Mouse (Mus musculus) Muller cell, postnatal 12 days (primary cell): Measurements from ENCODE around the gene Epha10.

ENCODE experiments used
- DNase-seq: peaks from one replicate; pipeline ENCODE4 v3.0.0-alpha.2; 2015; ENCODE audit errors: inconsistent ontology term

Epha10 gene

DNA sequence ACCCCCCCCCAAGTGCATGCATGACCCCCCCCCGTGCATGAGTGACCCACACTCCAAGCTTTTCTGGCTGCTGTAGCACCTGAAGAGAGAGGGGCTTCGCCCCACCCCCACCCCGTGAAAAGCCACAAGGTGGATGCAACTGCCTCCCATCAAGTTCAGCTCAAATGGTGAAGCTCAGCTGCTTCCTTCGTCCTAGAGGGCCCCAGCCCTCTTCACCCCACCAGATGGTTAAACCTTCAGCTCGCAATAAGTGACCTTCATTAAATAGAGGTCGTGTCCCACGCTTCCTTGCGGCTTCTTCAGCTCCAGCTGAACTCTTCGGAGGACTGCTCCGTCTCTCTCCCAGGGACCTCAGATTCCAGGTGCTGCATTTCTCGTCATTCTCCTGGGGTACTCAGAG is at the start of gene Epha10:
TSS of gene Epha10 (plus strand) at position 301 of the 400 bp plus-strand sequence.
- no peak for DNase-seq

DNA sequence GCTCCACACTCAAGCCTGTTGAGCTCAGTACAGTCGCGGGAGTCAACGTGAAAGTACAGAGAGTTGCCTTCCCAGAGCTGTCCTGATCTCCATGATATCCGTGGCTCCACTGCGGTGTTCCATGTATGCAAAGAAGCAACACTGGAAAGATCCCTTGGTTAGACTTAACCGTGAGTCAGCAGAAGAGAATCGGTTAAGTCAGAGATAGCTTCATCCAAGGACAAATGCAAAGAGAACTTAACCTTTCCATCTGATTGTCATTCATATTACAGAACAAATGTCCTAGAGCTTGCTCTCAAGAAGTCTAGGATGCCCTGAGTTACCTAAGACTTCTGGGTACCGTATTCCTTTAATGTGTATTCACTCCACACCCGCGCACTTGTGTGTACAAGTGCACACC is 47.9 kb upstream of the Epha10 start:
- DNase-seq = no peak

DNA sequence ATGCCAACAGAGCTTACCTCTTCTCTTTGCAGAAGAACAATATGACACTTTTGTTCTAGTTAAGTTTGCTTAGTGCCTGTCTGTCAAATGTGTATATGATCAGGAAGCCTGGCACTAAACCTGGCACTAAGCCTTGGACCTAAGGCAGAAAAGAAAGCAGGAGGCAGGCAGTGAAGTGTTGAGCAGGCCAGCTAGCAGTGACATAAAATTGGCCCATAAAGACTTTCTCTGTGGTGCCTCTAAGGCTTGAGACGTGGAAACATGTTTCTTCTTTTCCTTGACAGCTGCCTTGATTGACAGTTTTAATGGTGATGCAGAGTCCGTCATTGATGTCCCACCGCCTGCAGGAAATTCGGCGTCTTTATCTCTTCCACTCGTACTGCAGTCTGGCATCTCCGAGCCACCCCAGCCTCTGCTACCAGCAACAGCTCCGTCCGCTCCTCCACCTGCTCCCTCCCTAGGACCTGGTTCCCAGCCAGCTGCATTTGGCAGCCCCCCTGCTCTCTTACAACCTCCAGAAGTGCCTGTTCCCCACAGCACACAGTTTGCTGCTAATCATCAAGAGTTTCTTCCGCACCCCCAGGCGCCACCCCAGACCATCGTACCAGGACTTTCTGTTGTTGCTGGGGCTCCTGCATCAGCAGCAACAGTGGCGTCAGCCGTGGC is 42.5 kb upstream of the Epha10 start:
- DNase-seq = no peak

DNA sequence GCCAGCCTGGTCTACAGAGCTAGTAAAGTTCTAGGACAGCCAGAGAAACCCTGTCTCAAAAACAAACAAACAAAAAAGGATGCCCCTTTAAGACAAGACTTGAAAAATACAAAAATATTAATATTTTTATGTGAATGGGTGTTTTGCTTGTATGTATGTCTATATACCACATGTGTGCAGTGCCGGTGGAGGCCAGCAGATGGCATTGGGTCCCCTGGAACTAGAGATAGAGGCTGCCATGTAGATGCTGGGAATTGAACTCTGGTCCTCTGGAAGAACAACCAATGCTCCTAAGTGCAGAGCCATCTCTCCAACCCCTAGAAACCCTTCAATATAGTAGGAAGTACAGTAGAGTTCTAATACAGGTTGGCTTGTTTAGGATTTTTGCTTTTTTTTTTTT is 39.7 kb upstream of the Epha10 start:
- no peak for DNase-seq

DNA sequence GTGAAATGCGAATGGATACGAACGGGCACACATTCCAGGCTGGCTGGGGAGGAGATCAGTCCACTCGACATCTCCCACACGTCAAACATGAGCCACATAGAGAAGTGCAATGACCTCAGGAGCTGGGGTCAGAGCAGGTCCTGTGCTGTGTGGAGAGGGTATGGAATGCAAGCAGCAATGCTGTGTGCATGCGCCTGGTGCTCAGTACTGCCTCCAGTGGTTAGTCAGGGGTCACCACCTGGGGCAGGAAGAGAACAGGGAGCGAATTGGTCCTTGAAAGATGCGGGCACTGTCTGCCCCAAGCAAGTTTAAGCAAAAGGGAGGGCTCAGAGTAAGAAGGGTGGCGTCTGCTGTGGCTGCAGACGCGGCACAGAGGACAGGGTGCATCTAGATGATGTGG is 37.2 kb upstream of the Epha10 start:
- DNase-seq = peak; percentile 14

DNA sequence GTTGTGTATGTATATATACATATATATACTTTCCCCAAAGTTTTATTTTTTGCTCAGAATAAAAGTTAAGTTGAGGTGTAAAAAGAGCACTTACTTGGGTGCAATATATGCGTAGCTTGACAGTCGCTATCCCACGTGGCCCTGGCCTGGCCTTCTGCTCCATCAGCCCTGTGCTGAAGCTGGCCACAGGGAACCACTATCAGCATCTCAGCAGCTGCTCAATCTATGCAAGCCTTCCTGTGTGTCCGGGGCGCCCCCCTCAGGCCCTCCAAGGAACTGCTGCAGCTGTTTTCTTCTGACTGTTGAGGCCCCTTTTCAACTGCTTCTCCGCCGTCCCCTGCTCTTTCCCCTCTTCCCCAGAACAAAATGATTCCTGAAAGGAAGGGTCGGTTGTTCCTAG is 33.1 kb upstream of the Epha10 start:
- DNase-seq = peak; percentile 89

DNA sequence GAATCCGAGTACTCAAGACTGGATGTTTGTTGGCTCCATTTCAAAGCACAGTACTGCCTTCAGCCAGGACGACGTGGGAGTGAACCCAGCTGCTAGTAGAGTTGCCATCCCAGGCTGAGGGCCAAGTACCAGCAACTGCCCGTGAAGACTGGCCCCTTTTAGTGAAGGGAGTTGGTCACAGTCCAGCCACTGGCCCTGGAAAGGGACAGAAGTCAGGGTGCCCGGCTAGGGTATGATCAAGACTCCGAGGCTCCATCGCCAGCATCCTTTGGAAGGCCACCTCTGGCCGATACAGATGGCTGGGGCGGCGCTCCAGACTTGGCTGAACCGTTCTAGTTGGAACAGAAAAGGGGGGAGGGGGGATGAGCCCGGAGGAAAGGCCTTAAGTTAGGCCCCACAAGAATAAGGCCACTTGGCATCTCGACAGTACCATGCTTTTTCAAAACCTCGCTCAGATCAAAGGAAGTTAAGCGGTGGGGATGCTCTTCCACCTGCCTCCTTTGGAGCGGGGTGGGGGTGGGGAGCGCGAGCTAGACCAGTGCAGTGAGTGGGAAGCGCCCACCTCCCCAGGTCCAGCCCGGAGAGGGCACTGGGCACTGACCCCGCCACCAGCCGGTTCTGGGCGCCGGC is 31.0 kb upstream of the Epha10 start:
- DNase-seq = peak; percentile 77

DNA sequence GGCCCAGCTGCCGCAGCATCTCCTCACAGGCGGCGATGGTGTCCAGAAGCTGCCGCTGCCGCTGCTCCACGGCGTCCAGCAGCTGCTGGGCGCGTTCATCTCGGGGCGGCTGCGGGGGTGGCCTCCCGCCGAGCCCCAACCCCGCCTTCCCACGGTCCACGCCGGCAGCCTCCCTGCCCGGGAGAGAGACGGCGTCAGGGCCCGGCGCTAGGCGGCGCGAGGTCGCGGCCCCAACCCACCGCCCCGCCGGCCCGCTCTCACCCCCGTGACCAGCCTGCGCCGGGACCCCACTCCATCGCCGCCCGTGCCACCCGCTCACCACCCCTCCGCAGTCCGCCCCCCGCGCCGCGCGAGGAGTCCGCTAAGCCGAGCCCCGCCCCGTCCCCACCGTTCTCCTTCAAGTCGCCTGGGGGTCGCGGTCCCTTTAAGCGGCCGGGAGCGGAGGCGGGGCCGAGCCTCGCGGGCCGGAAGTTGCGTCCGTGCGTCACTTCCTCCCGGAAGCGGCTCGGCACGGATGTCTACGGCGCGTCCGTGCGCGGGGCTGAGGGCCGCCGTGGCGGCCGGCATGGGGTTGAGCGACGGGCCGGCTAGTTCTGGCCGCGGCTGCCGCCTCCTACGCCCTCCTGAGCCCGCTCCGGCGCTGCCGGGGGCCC is 30.3 kb upstream of the Epha10 start, which contains the start of gene Yrdc:
TSS of gene Yrdc (plus strand) at position 419 of the 653 bp plus-strand sequence.
- DNase-seq = peak; percentile 97

DNA sequence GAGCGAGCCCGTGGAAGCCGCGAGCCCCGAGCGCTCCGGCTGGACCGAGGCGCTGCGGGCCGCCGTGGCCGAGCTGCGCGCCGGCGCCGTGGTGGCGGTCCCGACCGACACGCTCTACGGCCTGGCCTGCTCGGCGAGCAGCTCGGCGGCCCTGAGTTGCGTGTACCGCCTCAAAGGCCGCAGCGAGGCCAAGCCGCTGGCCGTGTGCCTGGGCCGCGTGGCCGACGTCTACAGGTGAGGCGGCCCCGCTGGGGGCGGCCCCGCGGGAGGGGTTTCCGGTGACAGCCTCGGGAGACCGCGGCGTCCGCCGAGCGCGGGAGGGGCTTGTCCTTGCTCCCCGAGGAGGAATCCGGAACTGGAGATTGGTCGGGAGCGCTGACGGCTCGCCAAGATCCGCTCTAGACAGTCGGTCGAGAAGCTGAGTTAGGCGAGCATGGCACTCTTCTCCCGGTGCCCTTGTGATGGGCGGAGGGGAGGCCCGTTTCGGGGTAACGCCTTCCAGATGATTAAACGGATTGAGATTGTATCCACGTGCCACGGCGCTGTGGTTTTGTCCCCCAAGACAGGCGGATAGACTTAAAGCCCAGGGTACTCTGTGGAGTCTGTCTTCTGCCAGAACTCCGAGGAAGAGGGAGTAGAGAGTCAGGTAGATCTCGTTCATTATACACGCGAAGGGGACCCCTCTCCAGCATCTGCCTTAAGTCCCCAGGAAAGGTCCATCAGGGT is 29.6 kb upstream of the Epha10 start, which contains the start of gene 1110065P20Rik:
TSS of gene 1110065P20Rik (minus strand) at position 264 of the 726 bp plus-strand sequence.
- DNase-seq = peak; percentile 80

DNA sequence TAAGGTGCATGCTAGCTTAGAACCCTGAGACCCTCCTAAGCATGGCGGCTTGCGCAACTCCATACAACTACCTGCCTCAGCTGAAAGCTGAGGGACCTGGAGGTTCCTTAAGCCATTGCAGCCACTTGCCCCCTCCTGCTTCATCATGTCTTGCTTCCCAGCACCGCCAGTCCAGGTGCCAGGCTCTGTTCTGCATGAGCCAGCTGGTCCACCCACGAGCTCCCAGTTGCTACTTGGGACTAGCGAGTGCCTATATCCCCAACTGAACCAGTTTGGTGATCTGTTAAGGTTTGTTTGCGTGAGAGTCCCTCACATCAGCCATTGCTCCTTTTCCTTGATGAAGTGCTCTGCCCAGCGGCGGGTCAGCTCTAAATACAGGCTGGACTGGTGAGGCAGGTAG is 24.4 kb upstream of the Epha10 start:
- DNase-seq = no peak

DNA sequence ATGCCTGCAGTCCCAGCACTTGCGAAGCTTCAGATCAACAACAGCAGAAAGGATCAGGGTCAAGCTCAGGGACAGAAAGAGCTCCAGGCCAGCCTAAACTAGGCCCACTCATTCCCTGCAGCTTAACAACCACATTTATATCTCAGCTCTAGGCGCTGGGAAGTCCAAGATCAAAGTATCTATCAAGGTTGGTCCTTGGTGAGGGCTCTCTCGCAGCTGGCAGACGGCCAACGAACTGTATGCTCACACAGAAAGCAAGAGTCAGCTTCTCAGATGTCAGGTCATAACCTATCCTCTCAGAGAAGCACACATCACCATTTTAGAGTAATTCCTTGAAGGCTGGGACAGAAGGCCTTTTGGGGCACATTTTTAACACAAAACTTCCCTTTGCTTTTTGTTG is 22.3 kb upstream of the Epha10 start:
- DNase-seq = no peak

DNA sequence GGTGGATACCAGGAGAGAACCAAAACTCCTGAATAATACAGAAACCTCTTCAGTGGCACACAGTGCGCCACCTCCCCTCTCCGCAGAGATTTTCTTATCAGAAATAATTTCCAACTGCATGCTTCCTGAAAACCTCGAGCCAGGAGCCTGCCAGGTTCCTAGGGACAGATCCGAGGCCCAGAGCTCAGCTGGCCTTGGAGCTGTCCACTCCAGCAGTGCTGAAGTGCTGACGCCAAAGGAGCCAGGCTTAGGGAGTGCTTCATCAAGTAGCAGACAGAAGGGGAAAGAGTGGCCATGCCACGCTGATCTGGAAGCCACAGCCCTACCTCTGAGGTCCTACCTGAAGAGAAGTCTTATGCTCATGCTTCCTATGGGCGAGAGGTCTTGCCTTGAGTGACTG is 20.3 kb upstream of the Epha10 start:
- peak; percentile 58 for DNase-seq

DNA sequence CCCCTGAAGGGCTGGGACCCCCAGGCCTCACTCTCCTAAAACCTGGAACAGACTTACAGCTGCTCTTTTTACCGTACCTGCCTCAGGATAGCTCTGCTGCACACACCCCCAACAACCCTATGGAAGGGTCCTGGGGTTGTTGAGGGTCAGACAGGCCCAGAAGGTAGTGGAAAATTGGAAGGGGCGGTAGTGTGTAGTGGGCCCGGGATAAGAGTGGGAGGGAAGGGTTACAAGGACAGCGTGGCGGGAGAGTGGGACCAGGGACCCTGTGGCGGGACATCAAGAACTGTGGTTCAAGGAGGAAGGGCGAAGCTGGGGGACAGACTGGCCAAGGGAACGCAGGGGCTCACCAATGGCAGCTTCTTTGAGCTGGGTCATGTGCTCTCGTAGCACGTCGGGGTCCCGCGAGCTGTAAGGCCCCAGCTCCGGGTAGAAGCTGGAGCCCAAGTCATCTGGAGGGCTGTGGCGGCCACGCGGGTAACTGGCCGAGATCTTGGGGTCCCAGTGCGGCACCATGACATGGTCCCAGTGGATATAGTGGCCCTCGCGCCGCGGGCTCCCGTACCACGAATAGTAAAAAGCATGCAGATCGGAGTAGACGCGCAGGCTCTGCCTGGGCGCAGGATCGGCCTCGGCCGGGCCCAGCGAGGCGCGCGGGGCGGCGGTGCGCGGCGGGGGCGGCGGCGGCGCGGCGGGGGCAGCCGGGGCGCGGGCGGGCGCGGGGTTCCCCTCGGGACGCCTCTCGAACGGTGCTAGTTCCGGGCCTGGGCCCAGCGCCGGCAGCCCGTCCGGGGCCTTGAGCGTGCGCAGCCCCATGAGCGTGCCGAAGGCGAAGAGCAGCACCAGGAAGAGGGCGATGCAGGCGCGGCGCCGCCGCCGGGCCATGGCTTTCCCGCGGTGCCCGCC is 19.2 kb upstream of the Epha10 start, which contains the start of gene Maneal:
TSS of gene Maneal (minus strand) at position 889 of the 906 bp plus-strand sequence.
- DNase-seq = no peak

DNA sequence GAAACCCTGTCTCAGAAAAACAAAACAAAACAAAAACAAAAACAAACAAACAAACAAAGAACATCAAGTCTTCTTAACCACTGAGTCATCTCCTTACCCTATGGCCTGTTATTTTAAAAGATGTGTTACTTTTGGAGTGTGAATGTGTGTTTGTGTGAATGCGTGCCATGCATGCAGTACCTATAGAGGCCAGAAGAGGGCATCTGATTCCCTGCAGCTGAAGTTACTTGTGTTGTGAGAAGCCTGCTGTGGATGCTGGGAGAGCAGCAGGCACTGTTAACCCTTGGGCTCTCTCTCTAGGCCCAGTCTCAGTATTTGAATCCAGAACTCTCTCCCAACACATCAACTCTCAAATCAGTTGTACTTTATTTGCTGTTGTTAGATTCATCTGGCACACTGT is 8.0 kb upstream of the Epha10 start:
- no peak for DNase-seq

DNA sequence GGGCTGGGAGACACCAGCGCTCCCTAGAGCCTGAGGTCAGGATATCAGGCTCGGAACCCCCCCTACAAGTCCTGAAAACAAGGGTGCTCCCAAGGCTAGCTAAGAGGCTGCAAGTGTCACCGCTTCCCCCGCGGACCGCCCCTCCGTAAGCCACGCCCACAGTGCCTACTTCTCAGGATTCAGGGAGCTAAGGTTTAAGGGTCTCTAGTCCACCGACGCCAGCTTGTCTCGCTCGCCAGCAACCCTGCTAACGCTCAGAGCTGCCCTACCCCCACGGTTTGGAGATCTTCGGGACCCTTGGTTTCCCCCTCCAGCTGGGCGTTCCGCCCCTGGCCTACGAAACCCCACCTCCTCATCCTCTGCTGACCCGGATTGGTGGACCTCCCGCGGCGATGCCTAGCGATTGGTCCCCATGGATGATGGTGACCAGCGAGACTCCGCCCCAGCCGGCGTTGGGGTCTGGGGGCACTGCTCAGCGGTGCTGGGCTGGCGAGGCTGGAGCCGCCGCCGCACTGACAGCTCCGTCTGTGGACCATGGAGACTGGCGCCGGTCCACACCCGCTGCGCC is 726 bp downstream of the Epha10 start:
- DNase-seq = no peak

DNA sequence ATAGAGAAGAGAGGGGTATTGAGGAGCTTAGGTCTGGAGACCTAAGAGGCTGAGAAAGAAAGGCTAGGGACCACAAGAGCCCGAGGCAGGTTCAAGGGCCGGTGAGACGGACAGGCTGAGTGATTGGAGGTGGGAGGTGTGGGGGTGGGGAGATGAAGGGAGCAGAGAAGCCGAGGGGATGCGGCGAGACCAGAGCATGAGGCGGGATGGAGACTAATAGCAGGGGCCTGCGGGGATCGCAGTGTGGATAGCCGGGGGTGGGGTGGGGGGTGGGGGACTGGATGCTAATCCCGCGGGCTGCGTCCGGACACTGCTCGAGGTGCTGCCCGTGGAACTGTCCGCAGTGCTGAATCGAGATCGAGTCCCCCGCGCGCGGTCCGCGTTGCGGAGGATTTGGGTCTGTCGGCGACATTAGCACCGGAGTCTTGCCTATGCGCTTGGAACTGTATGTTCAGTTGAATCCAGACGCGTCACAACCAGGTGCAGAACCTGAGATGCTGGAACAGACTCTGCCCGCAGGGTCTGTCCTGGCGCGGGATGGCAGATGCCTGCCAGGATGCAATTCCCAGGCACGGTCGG is 1.5 kb downstream of the Epha10 start:
- peak; percentile 52 for DNase-seq

DNA sequence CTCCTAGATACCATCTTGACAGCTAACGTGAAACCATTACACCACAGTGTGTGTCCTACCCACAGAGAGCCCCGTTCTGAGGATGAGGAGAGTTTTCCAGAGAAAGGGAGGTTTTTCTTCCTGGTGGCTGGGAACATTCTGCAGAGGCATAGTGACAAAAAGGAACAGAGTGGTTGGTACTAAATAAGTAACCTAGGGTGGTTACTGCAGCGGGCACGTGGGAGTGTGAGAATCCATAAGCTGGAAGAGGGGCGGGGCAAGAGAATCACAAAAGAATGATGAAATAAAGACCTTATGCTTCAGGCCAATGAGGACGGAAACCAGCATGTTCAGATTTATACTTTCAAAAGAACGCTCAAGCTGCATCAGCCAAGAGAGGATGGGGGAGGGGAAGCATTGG is 8.0 kb downstream of the Epha10 start:
- DNase-seq = no peak

DNA sequence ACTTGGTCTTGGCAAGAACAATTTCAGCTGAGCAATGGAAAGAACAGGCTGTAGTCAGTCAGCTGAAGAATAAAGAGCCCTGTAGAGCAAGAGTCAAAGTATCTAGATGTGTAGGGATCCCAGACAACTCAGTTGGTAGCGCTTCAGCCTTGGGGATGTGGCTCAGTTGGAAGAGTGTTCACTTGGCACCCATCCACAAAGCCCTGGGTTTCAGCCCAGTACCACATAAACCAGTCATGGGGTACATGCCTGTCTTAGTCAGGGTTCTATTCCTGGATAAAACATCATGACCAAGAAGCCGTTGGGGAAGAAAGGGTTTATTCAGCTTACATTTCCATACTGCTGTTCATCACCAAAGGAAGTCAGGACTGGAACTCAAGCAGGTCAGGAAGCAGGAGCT is 9.2 kb downstream of the Epha10 start:
- no peak for DNase-seq

DNA sequence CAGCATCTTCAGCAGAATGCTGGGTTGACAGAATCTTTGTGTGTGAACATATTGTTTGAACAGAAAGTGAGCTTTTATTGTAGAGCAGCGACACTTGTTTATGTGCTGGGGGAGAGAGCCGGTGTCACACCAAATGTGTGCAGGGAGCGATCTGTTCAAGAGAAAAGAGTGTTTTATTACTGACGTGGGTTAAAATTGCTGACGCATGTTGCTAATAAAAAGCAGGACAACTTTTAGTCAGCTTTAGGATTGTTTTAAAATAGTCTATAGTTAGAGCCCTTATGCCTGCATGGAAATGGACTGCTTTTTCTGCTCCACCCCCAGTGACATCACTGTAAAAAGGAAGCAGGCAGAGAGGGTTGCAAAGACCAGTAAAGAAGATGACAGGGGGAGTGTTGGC is 10.1 kb downstream of the Epha10 start:
- no peak for DNase-seq

DNA sequence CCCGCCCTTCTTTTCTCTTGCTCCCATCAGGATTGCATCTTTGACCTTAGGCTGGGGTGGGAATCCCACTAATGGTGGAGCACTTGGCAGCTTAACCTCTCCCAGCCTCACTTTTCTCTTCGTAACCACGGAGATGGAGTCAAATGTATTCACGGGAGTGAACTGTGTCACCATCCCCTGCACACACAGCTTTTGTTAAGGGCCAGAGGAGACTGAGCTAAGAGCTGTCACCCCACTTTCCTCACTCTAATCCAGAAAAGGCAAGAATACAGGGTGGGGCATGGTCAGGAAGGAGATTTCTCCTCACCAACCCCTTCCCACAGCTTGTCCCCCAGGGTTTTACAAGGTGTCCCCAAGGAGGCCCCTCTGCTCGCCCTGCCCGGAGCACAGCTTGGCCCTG is 13.1 kb downstream of the Epha10 start:
- DNase-seq = no peak
